Mouse (Mus musculus) embryonic fibroblast, embryonic 13.5 days (primary cell): ENCODE results near the gene C2cd4a.

Experiments used
- CTCF ChIP-seq: IDR thresholded peaks from 2 replicates; pipeline ENCODE4 v1.5.1; 2011; ENCODE audit warnings: mild to moderate bottlenecking, control low read depth, low read length, moderate library complexity, borderline replicate concordance; ENCODE audit not compliant: insufficient read depth
- POLR2A ChIP-seq: IDR thresholded peaks from 2 replicates; pipeline ENCODE4 v1.6.1; 2011; ENCODE audit warnings: low read depth, mild to moderate bottlenecking, control low read depth, low read length, moderate library complexity

DNA sequence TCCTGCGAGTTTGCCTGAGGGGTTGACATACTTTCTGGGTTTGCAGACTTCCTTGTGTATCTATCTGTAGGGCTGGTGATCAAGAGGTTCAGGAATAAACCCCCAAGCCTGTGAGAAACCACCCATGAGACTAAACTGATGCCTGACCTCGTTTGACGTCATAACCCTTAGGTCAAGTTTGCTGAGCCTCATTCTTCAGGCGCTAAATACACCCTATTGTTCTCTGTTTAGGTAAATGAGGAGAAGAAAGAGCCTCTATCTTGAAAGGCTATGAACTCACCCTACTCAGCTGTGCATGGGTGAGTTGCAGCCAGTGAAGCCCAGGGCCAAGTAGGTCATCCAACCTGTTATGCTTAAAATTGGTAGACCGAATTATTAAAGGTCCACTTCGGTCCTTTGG lies 49.3 kb downstream of the C2cd4a start:
- no peak for TF ChIP-seq CTCF
- no peak for TF ChIP-seq POLR2A
